Mouse (Mus musculus) kidney, postnatal 10 days (tissue): ENCODE results near the gene Klhl29.
A peak's percentile ranks its signal among the peaks of the same experiment; 100 is the strongest.
"Not testable (repeated sequence)": the region's sequence is repeated elsewhere in the genome, so short reads cannot be mapped to it uniquely, and the experiment has no call there.

Experiments used
- DNase-seq: peaks from one replicate; pipeline ENCODE4 v3.0.0; 2021; ENCODE audit warnings: mixed read lengths

Gene Klhl29

GRCm38 (mm10) chr12:5353416-5353815 lies 22.1 kb downstream of the Klhl29 start:
- no peak for DNase-seq

- DNase-seq: no peak
These were observed 22.7 kb downstream of the Klhl29 start for GRCm38 (mm10) chr12:5352771-5353170.

- DNase-seq: no peak
These were observed 24.8 kb downstream of the Klhl29 start for GRCm38 (mm10) chr12:5350491-5351285.

GRCm38 (mm10) chr12:5345088-5345487 lies 30.4 kb downstream of the Klhl29 start:
- no peak for DNase-seq

- DNase-seq: not testable (repeated sequence)
These were observed 31.0 kb downstream of the Klhl29 start for GRCm38 (mm10) chr12:5344457-5344856.

- no peak for DNase-seq
These were observed 35.3 kb downstream of the Klhl29 start for GRCm38 (mm10) chr12:5340151-5340603.

- peak; percentile 16 for DNase-seq
These were observed 38.4 kb downstream of the Klhl29 start for GRCm38 (mm10) chr12:5336927-5337712.

- DNase-seq: no peak
These were observed 39.2 kb downstream of the Klhl29 start for GRCm38 (mm10) chr12:5336331-5336730.

GRCm38 (mm10) chr12:5334956-5335355 lies 40.5 kb downstream of the Klhl29 start:
- DNase-seq: no peak

- no peak for DNase-seq
These were observed 41.3 kb downstream of the Klhl29 start for GRCm38 (mm10) chr12:5334175-5334574.

GRCm38 (mm10) chr12:5331810-5332484 lies 43.5 kb downstream of the Klhl29 start:
- DNase-seq: no peak

- no peak for DNase-seq
These were observed 44.9 kb downstream of the Klhl29 start for GRCm38 (mm10) chr12:5330496-5331070.

GRCm38 (mm10) chr12:5322444-5323087 lies 52.9 kb downstream of the Klhl29 start:
- no peak for DNase-seq

GRCm38 (mm10) chr12:5321017-5321416 lies 54.5 kb downstream of the Klhl29 start:
- DNase-seq: no peak

- DNase-seq: no peak
These were observed 56.0 kb downstream of the Klhl29 start for GRCm38 (mm10) chr12:5319359-5319973.

- no peak for DNase-seq
These were observed 59.4 kb downstream of the Klhl29 start for GRCm38 (mm10) chr12:5316029-5316567.

- DNase-seq: no peak
These were observed 67.6 kb downstream of the Klhl29 start for GRCm38 (mm10) chr12:5307923-5308322.

- no peak for DNase-seq
These were observed 70.0 kb downstream of the Klhl29 start for GRCm38 (mm10) chr12:5305466-5305865.

GRCm38 (mm10) chr12:5303912-5304311 lies 71.6 kb downstream of the Klhl29 start:
- DNase-seq: no peak

- DNase-seq: no peak
These were observed 72.4 kb downstream of the Klhl29 start for GRCm38 (mm10) chr12:5303100-5303499.

- DNase-seq: no peak
These were observed 73.6 kb downstream of the Klhl29 start for GRCm38 (mm10) chr12:5301841-5302240.

GRCm38 (mm10) chr12:5296422-5296821 lies 79.1 kb downstream of the Klhl29 start:
- no peak for DNase-seq
